Comparison of ENCODE assay signal across 36 mouse cellular contexts in the genomic region with DNA sequence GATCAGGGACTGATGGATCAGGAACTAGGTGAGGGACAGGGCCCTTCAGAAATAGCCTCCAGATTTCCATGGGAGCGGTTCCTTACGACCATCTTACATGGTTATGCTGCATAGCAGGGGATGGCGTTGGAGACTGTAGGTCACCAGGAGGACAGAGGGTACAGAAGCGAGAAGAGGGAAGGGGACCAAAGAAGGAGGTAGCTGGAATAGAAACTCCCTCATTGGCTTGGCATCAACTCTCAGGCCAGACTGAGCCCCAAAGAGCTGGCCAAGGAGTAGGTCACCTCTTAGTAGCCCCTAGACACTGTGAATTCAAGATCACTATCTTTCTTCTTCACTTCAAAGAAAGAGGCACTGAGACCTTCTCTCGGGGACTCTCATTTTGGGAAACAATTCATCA. TPM values are rescaled to one million over a fixed set of nuclear protein-coding genes. Genes with fewer than 3 reads are reported as not detected.
DNase-seq lines count a peak whose midpoint lies in the region; ATAC-seq and TF ChIP-seq lines count a peak whose summit lies in the region.
"Had no signal": no experiment of that assay in that cellular context is flagged by ENCODE, and none has a peak within 500 bp of the region (broad histone marks: within the 10 kb centered on the region; RNA-seq: fewer than 3 reads in every experiment).

No protein-coding gene starts in this region.

- no peak for ATAC-seq in heart, embryonic 14.5 days (ENCODE audit: insufficient number of reproducible peaks, insufficient read depth, low FRiP score, low read depth)
- ATAC-seq in stomach, embryonic 16.5 days (ENCODE audit: insufficient read depth, low FRiP score): no peak
- no peak for ATAC-seq in stomach, postnatal 0 days (ENCODE audit: low FRiP score, low TSS enrichment)
- ATAC-seq in hindbrain, embryonic 13.5 days (ENCODE audit: low FRiP score): no peak
- ATAC-seq: forebrain, embryonic 15.5 days; hindbrain, embryonic 16.5 days; liver, embryonic 12.5 days; liver, postnatal 0 days; lung, postnatal 0 days; Patski had no signal

- no peaks in the 10 kb centered on the region for H3K27me3 ChIP-seq in heart, adult 2 months (ENCODE audit: control insufficient read depth, insufficient read depth, low read length)
- no peaks in the 10 kb centered on the region for H3K27me3 ChIP-seq in heart, embryonic 14.5 days (ENCODE audit: control insufficient read depth, insufficient read depth, low read length)
- peaks cover 22% of the 10 kb centered on the region for H3K27me3 ChIP-seq in stomach, embryonic 16.5 days (ENCODE audit: control insufficient read depth, insufficient read depth, low read length)
- H3K27me3 ChIP-seq in stomach, postnatal 0 days (ENCODE audit: control insufficient read depth, insufficient read depth, low read length): no peaks in the 10 kb centered on the region
- H3K27me3 ChIP-seq in hindbrain, embryonic 13.5 days: peaks cover 74% of the 10 kb centered on the region

- no peak for TF ChIP-seq CTCF in heart, adult 2 months (IDR thresholded peaks at IDR 0.05)
- TF ChIP-seq CTCF in stomach, postnatal 0 days (IDR thresholded peaks at IDR 0.05; ENCODE audit: low read depth): no peak

- WGBS in heart, adult 2 months: 42% methylated on average over 5 of the region's 5 CpGs
- WGBS in heart, embryonic 14.5 days: 43% methylated on average over 5 of the region's 5 CpGs
- 64% methylated on average over 5 of the region's 5 CpGs for WGBS in stomach, embryonic 16.5 days
- WGBS in stomach, postnatal 0 days: 66% methylated on average over 5 of the region's 5 CpGs
- WGBS in hindbrain, embryonic 13.5 days: 77% methylated on average over 5 of the region's 5 CpGs

- DNase-seq in heart, adult 2 months: no peak
- DNase-seq in heart, postnatal 25 days (ENCODE audit: low spot score): no peak
- no peak for DNase-seq in heart, adult 8-10 months (ENCODE audit: low spot score)
- no peak for DNase-seq in stomach, postnatal 0 days (ENCODE audit: low spot score)
- DNase-seq: adrenal gland, postnatal 10 days; cerebellum, adult 8-10 months; cerebellum, postnatal 25 days; kidney, adult 18-20 months; kidney, postnatal 25 days; liver, postnatal 0 days; midbrain, embryonic 14.5 days; right cerebral cortex, postnatal 25 days; spleen, adult 18-20 months had no signal

- peak overlapping the region; percentile 80 for H3K9ac ChIP-seq in heart, adult 2 months (ENCODE audit: low read depth, low read length)
- peak overlapping the region; percentile 95 for H3K9ac ChIP-seq in heart, embryonic 14.5 days (ENCODE audit: low read length)
- no peak overlapping the region for H3K9ac ChIP-seq in stomach, embryonic 16.5 days (ENCODE audit: low read length)
- no peak overlapping the region for H3K9ac ChIP-seq in stomach, postnatal 0 days (ENCODE audit: low read length)
- H3K9ac ChIP-seq in hindbrain, embryonic 13.5 days: no peak overlapping the region
- H3K9ac ChIP-seq: embryonic facial prominence, embryonic 12.5 days; forebrain, embryonic 15.5 days; kidney, embryonic 15.5 days; limb, embryonic 13.5 days; liver, embryonic 12.5 days; liver, postnatal 0 days had no signal

- H3K79me2 ChIP-seq in heart, adult 2 months (replicated peaks; ENCODE audit: control insufficient read depth, insufficient read depth, low read length): no peaks in the 10 kb centered on the region

- intact Hi-C loops in heart, adult 2 months (cut with DNase I): no loop called here
- intact Hi-C loops in heart, postnatal 25 days (cut with DNase I): no loop called here

- H3K4me1 ChIP-seq in heart, adult 2 months (ENCODE audit: control insufficient read depth, insufficient read depth, low read length): peaks cover 8% of the 10 kb centered on the region
- peaks cover 23 to 33% of the 10 kb centered on the region in 2 experiments for H3K4me1 ChIP-seq in heart, embryonic 14.5 days (ENCODE audit: control insufficient read depth in 2 of 2, insufficient read depth in 2 of 2, low read length in 2 of 2)
- H3K4me1 ChIP-seq in stomach, embryonic 16.5 days (ENCODE audit: control insufficient read depth, insufficient read depth, low read length): no peaks in the 10 kb centered on the region; the same call in 1 of the 2 replicates
- no peaks in the 10 kb centered on the region; the same call in 1 of the 2 replicates for H3K4me1 ChIP-seq in stomach, postnatal 0 days (replicated peaks; ENCODE audit: control insufficient read depth, insufficient read depth)
- H3K4me1 ChIP-seq in hindbrain, embryonic 13.5 days (replicated peaks): peaks cover 24% of the 10 kb centered on the region
- H3K4me1 ChIP-seq: liver, embryonic 12.5 days had no signal

- H3K4me2 ChIP-seq in heart, embryonic 14.5 days (ENCODE audit: low read length): peak overlapping the region; percentile 90
- H3K4me2 ChIP-seq in stomach, embryonic 16.5 days (ENCODE audit: low read depth, low read length): peak overlapping the region; percentile 21; the same call in 1 of the 2 replicates
- H3K4me2 ChIP-seq in stomach, postnatal 0 days (replicated peaks; ENCODE audit: low read depth): no peak overlapping the region
- no peak overlapping the region for H3K4me2 ChIP-seq in hindbrain, embryonic 13.5 days
- H3K4me2 ChIP-seq: embryonic facial prominence, embryonic 12.5 days; forebrain, embryonic 15.5 days; kidney, embryonic 15.5 days; limb, embryonic 13.5 days; liver, embryonic 12.5 days had no signal

- 0 out of 2 replicates have a peak, but pooled peaks have one; percentile 60 for TF ChIP-seq POLR2A in heart, adult 2 months (IDR thresholded peaks at IDR 0.05; ENCODE audit: insufficient read depth, low read depth, low read length)

- no peaks in the 10 kb centered on the region for H3K9me3 ChIP-seq in heart, embryonic 14.5 days (ENCODE audit: control insufficient read depth, low read length)
- no peaks in the 10 kb centered on the region for H3K9me3 ChIP-seq in stomach, embryonic 16.5 days (replicated peaks; ENCODE audit: control insufficient read depth, low read length)
- no peaks in the 10 kb centered on the region for H3K9me3 ChIP-seq in stomach, postnatal 0 days (ENCODE audit: control insufficient read depth, low read length)
- H3K9me3 ChIP-seq in hindbrain, embryonic 13.5 days: no peaks in the 10 kb centered on the region
- H3K9me3 ChIP-seq: embryonic facial prominence, embryonic 12.5 days; forebrain, embryonic 10.5 days; forebrain, embryonic 15.5 days; hindbrain, embryonic 10.5 days; kidney, embryonic 15.5 days; limb, embryonic 13.5 days; liver, embryonic 12.5 days had no signal

- H3K36me3 ChIP-seq in heart, adult 2 months (ENCODE audit: control insufficient read depth, insufficient read depth, low read length): no peaks in the 10 kb centered on the region
- H3K36me3 ChIP-seq in heart, embryonic 14.5 days (ENCODE audit: control insufficient read depth, insufficient read depth, low read length): peaks cover 42% of the 10 kb centered on the region
- H3K36me3 ChIP-seq in stomach, embryonic 16.5 days (ENCODE audit: control insufficient read depth, insufficient read depth, low read length): no peaks in the 10 kb centered on the region
- H3K36me3 ChIP-seq in stomach, postnatal 0 days (ENCODE audit: control insufficient read depth, insufficient read depth, low read length): no peaks in the 10 kb centered on the region
- no peaks in the 10 kb centered on the region for H3K36me3 ChIP-seq in hindbrain, embryonic 13.5 days
- H3K36me3 ChIP-seq: embryonic facial prominence, embryonic 12.5 days; forebrain, embryonic 10.5 days; forebrain, embryonic 15.5 days; hindbrain, embryonic 10.5 days; kidney, embryonic 15.5 days; limb, embryonic 13.5 days; liver, embryonic 12.5 days had no signal

- H3K4me3 ChIP-seq in heart, adult 2 months: peak overlapping the region; percentile 54
- peak overlapping the region; percentile 82 to 88 for H3K4me3 ChIP-seq in heart, embryonic 14.5 days (ENCODE audit: control insufficient read depth in 1 of 2, insufficient read depth in 1 of 2, low read depth in 1 of 2, low read length in 2 of 2)
- no peak overlapping the region for H3K4me3 ChIP-seq in stomach, embryonic 16.5 days (replicated peaks; ENCODE audit: low read length)
- H3K4me3 ChIP-seq in stomach, postnatal 0 days (ENCODE audit: low read depth, low read length): no peak overlapping the region
- no peak overlapping the region for H3K4me3 ChIP-seq in hindbrain, embryonic 13.5 days
- H3K4me3 ChIP-seq: embryonic facial prominence, embryonic 12.5 days; forebrain, embryonic 10.5 days; forebrain, embryonic 15.5 days; hindbrain, embryonic 10.5 days; kidney, embryonic 15.5 days; left cerebral cortex, adult 2 months; liver, embryonic 12.5 days had no signal

- peak overlapping the region; percentile 89 for H3K27ac ChIP-seq in heart, adult 2 months
- peak overlapping the region; percentile 98 to 99 for H3K27ac ChIP-seq in heart, embryonic 14.5 days (replicated peaks in 1 of 2; ENCODE audit: control insufficient read depth in 1 of 2, insufficient read depth in 1 of 2, low read depth in 2 of 2, low read length in 2 of 2)
- H3K27ac ChIP-seq in stomach, embryonic 16.5 days (ENCODE audit: low read length): no peak overlapping the region
- no peak overlapping the region for H3K27ac ChIP-seq in stomach, postnatal 0 days (replicated peaks)
- no peak overlapping the region for H3K27ac ChIP-seq in hindbrain, embryonic 13.5 days
- H3K27ac ChIP-seq: embryonic facial prominence, embryonic 12.5 days; forebrain, embryonic 10.5 days; forebrain, embryonic 15.5 days; hindbrain, embryonic 10.5 days; kidney, embryonic 15.5 days; left cerebral cortex, adult 2 months; limb, embryonic 13.5 days; liver, embryonic 12.5 days; macrophage had no signal

- no peak for TF ChIP-seq EP300 in heart, adult 2 months (IDR thresholded peaks at IDR 0.05; ENCODE audit: insufficient read depth, low read depth, low read length)
- no peak for TF ChIP-seq EP300 in stomach, postnatal 0 days (optimal IDR thresholded peaks at IDR 0.05)

RNA-seq across cellular contexts. Expression of a gene that starts 53.6 kb away (rescaled TPM):
- total RNA-seq in heart, adult 2 months (2021): under 1 TPM; 0.63 to 0.89 TPM
- 1.1 TPM in 2 replicates for polyA plus RNA-seq in heart, adult 2 months (2012; rRNA removed)
- 1 to 10 TPM in 1 of 2 experiments, under 1 TPM in 1; 0.98 to 1.1 TPM for total RNA-seq in heart, postnatal 25 days (2021)
- polyA plus RNA-seq in heart, embryonic 14.5 days (2014; fragmentation: Nextera tagmentation; extraction: Ambion mirVana): 7.3 and 9.7 TPM in 2 replicates
- total RNA-seq in heart, adult 8-10 months (2022): 1 to 10 TPM in 1 of 4 experiments, under 1 TPM in 3; 0.68 to 1.2 (median 0.80) TPM
- 5.6 and 6.7 TPM in 2 replicates for polyA plus RNA-seq in stomach, embryonic 16.5 days (2015; fragmentation: Nextera tagmentation; extraction: Ambion mirVana)
- polyA plus RNA-seq in stomach, postnatal 0 days (2015; fragmentation: Nextera tagmentation; extraction: Ambion mirVana): 5.9 and 6.6 TPM in 2 replicates
- polyA plus RNA-seq in hindbrain, embryonic 13.5 days (2015; fragmentation: Nextera tagmentation; extraction: Ambion mirVana): 0.05 TPM in 1 of 2 replicates, not detected in the other
- total RNA-seq: gastrocnemius, adult 18-20 months; layer of hippocampus, adult 18-20 months; layer of hippocampus, postnatal 10 days; left cerebral cortex, adult 2 months; left cerebral cortex, postnatal 25 days; megakaryocyte-erythroid progenitor cell, adult 5-6 weeks; MEL; neutrophil, adult 5-6 weeks had no signal
- polyA plus RNA-seq: forebrain, embryonic 10.5 days; forebrain, embryonic 15.5 days; frontal cortex, adult 2 months; hindbrain, embryonic 16.5 days; macrophage; midbrain, embryonic 14.5 days; Patski had no signal

Comparison
In these comparisons a context has a peak if more than half of its experiments do, and no peak if none do; other contexts are left out.
1. H3K4me2 ChIP-seq: peak in heart, embryonic 14.5 days (single experiment) and stomach, embryonic 16.5 days (single experiment); none in stomach, postnatal 0 days (single experiment) and hindbrain, embryonic 13.5 days (single experiment).
2. H3K27ac ChIP-seq: peak in heart, adult 2 months (single experiment) and heart, embryonic 14.5 days (2 of 2); none in stomach, embryonic 16.5 days (single experiment), stomach, postnatal 0 days (single experiment) and hindbrain, embryonic 13.5 days (single experiment).
3. H3K4me3 ChIP-seq: peak in heart, adult 2 months (single experiment) and heart, embryonic 14.5 days (2 of 2); none in stomach, embryonic 16.5 days (single experiment), stomach, postnatal 0 days (single experiment) and hindbrain, embryonic 13.5 days (single experiment).
4. H3K9ac ChIP-seq: peak in heart, adult 2 months (single experiment) and heart, embryonic 14.5 days (single experiment); none in stomach, embryonic 16.5 days (single experiment), stomach, postnatal 0 days (single experiment) and hindbrain, embryonic 13.5 days (single experiment).